ENCODE assay signal across 21 mouse cellular contexts in genomic region chr1:142688828-142689227, GRCm38 (mm10).
DNase-seq lines count a peak whose midpoint lies in the region; ATAC-seq lines count a peak whose summit lies in the region.
"Had no signal": no experiment of that assay in that cellular context is flagged by ENCODE, and none has a peak within 500 bp of the region (broad histone marks: within the 10 kb centered on the region; RNA-seq: fewer than 3 reads in every experiment).

No protein-coding gene starts in this region.

- peak; percentile 13 for DNase-seq in 416B (ENCODE audit: low read depth)
- DNase-seq in urinary bladder, adult 2 months (ENCODE audit: low spot score), result no peak
- DNase-seq in yolk sac, embryonic 10.5 days (ENCODE audit: low spot score), result no peak
- DNase-seq in frontal cortex, postnatal 10 days (ENCODE audit: low spot score in 2 of 2), result no peak
- DNase-seq: adrenal gland, adult 8-10 months; adrenal gland, postnatal 14 days; adrenal gland, postnatal 36 days; B cell, adult 2 months; cerebellum, adult 11-12 months; cerebellum, adult 2 months; cerebellum, adult 9-10 months; cerebellum, postnatal 10 days; cerebellum, postnatal 25 days; embryo, embryonic 11 days had no signal

- 0 out of 2 replicates have a peak, but pooled peaks have one; percentile 29 for ATAC-seq in common myeloid progenitor, adult 5-6 weeks (replicated peaks; ENCODE audit: low read depth, poor library complexity, severe bottlenecking)
- peak; percentile 49; the same call in 1 of the 2 replicates for ATAC-seq in megakaryocyte, adult 5-6 weeks (ENCODE audit: poor library complexity, severe bottlenecking)
- ATAC-seq: activated CD4-positive, CD25-positive, alpha-beta regulatory T cell, adult 4 months; CD4-positive, CD25-positive, alpha-beta regulatory T cell, adult 4 months; forebrain, embryonic 14.5 days; forebrain, embryonic 16.5 days; Patski had no signal
